Mouse (Mus musculus) right cerebral cortex, adult 2 months (tissue): ENCODE data around the gene Iqsec3.

ENCODE experiments used
- DNase-seq, 2 experiments: peaks; one replicate each; pipeline ENCODE4 v3.0.0; 2021 to 2022; ENCODE audit warnings: low spot score in 2 of 2

The Iqsec3 gene

GRCm38 (mm10) chr6:121366537-121366936 is 106.9 kb downstream of the Iqsec3 start:
- DNase-seq = peak in 1 of 2 experiments; percentile 31

- no peak for DNase-seq
Measured at GRCm38 (mm10) chr6:121363956-121364355, 109.5 kb downstream of the Iqsec3 start.

- DNase-seq = no peak
Measured at GRCm38 (mm10) chr6:121363061-121363460, 110.4 kb downstream of the Iqsec3 start.

- DNase-seq = no peak
Measured at GRCm38 (mm10) chr6:121357232-121357631, 116.2 kb downstream of the Iqsec3 start.

- DNase-seq = no peak
Measured at GRCm38 (mm10) chr6:121356041-121356440, 117.4 kb downstream of the Iqsec3 start.

- no peak for DNase-seq
Measured at GRCm38 (mm10) chr6:121352276-121352675, 121.2 kb downstream of the Iqsec3 start.

GRCm38 (mm10) chr6:121346428-121346827 is 127.0 kb downstream of the Iqsec3 start:
- no peak for DNase-seq

- no peak for DNase-seq
Measured at GRCm38 (mm10) chr6:121344329-121344728, 129.1 kb downstream of the Iqsec3 start.

GRCm38 (mm10) chr6:121343771-121344123 is 129.7 kb downstream of the Iqsec3 start:
- no peak for DNase-seq

GRCm38 (mm10) chr6:121343026-121343770 is 130.3 kb downstream of the Iqsec3 start, which contains the start of gene Slc6a12:
Gene Slc6a12, plus strand, starts transcription at chr6:121343076.
- DNase-seq = no peak

GRCm38 (mm10) chr6:121341650-121342049 is 131.8 kb downstream of the Iqsec3 start:
- DNase-seq = no peak

GRCm38 (mm10) chr6:121338519-121338896 is 135.0 kb downstream of the Iqsec3 start:
- DNase-seq = no peak

GRCm38 (mm10) chr6:121337770-121338518 is 135.5 kb downstream of the Iqsec3 start:
- DNase-seq = peak; percentile 79 to 82

- no peak for DNase-seq
Measured at GRCm38 (mm10) chr6:121337229-121337628, 136.2 kb downstream of the Iqsec3 start.

- DNase-seq = no peak
Measured at GRCm38 (mm10) chr6:121336558-121336957, 136.9 kb downstream of the Iqsec3 start.

- DNase-seq = no peak
Measured at GRCm38 (mm10) chr6:121335841-121336240, 137.6 kb downstream of the Iqsec3 start.

- DNase-seq = peak; percentile 6 to 16
Measured at GRCm38 (mm10) chr6:121329848-121330508, 143.5 kb downstream of the Iqsec3 start.

GRCm38 (mm10) chr6:121328417-121328884 is 145.0 kb downstream of the Iqsec3 start:
- peak in 1 of 2 experiments; percentile 17 for DNase-seq

- DNase-seq = no peak
Measured at GRCm38 (mm10) chr6:121326486-121327069, 146.9 kb downstream of the Iqsec3 start.

GRCm38 (mm10) chr6:121325740-121326139 is 147.7 kb downstream of the Iqsec3 start:
- no peak for DNase-seq

GRCm38 (mm10) chr6:121325298-121325697 is 148.2 kb downstream of the Iqsec3 start:
- no peak for DNase-seq
